21 mouse cellular contexts compared by ENCODE assay signal in genomic region chr8:74555434-74555833, GRCm38 (mm10).
"Had no signal": no experiment of that assay in that cellular context is flagged by ENCODE, and none has a peak within 500 bp of the region (broad histone marks: within the 10 kb centered on the region; RNA-seq: fewer than 3 reads in every experiment).

No protein-coding gene starts in this region.

- H3K4me2 ChIP-seq: intestine, embryonic 15.5 days; limb, embryonic 12.5 days; limb, embryonic 15.5 days; liver, embryonic 11.5 days; midbrain, embryonic 12.5 days; midbrain, embryonic 15.5 days; neural tube, embryonic 12.5 days; neural tube, embryonic 15.5 days had no signal

- H3K4me3 ChIP-seq: intestine, embryonic 15.5 days; limb, embryonic 12.5 days; limb, embryonic 15.5 days; midbrain, embryonic 12.5 days; midbrain, embryonic 15.5 days; neural tube, embryonic 12.5 days; neural tube, embryonic 15.5 days had no signal

- ATAC-seq: intestine, embryonic 15.5 days; liver, postnatal 0 days; midbrain, embryonic 15.5 days had no signal

- H3K36me3 ChIP-seq: intestine, embryonic 15.5 days; limb, embryonic 12.5 days; limb, embryonic 15.5 days; midbrain, embryonic 12.5 days; midbrain, embryonic 15.5 days; neural tube, embryonic 12.5 days; neural tube, embryonic 15.5 days had no signal

- H3K9me3 ChIP-seq: intestine, embryonic 15.5 days; limb, embryonic 12.5 days; limb, embryonic 15.5 days; midbrain, embryonic 12.5 days; midbrain, embryonic 15.5 days; neural tube, embryonic 12.5 days; neural tube, embryonic 15.5 days had no signal

- H3K27me3 ChIP-seq: intestine, embryonic 15.5 days; limb, embryonic 12.5 days; limb, embryonic 15.5 days; midbrain, embryonic 12.5 days; midbrain, embryonic 15.5 days; neural tube, embryonic 12.5 days; neural tube, embryonic 15.5 days had no signal

- H3K9ac ChIP-seq: intestine, embryonic 15.5 days; limb, embryonic 12.5 days; limb, embryonic 15.5 days; liver, embryonic 14.5 days; liver, postnatal 0 days; midbrain, embryonic 12.5 days; midbrain, embryonic 15.5 days; neural tube, embryonic 12.5 days; neural tube, embryonic 15.5 days had no signal

- DNase-seq: kidney, adult 8-10 months; left cerebral cortex, postnatal 4 days; liver, postnatal 0 days; lung, postnatal 14 days; right cerebral cortex, adult 18-20 months; right cerebral cortex, postnatal 14 days; right cerebral cortex, postnatal 4 days; thymus, adult 2 months; thymus, postnatal 14 days; thymus, postnatal 4 days had no signal

- H3K4me1 ChIP-seq: intestine, embryonic 15.5 days; midbrain, embryonic 12.5 days; midbrain, embryonic 15.5 days; neural tube, embryonic 12.5 days had no signal

- H3K27ac ChIP-seq: intestine, embryonic 15.5 days; limb, embryonic 12.5 days; limb, embryonic 15.5 days; liver, embryonic 14.5 days; macrophage; midbrain, embryonic 12.5 days; midbrain, embryonic 15.5 days; neural tube, embryonic 12.5 days; neural tube, embryonic 15.5 days; stomach, postnatal 0 days had no signal
